Mouse (Mus musculus): Measurements from ENCODE around the gene Actr3b. TPM values are rescaled to one million over a fixed set of nuclear protein-coding genes. Genes with fewer than 3 reads are reported as not detected.

Gene Actr3b
- polyA plus RNA-seq, 1 experiment from 2014 or later, result 17.4 TPM

DNA sequence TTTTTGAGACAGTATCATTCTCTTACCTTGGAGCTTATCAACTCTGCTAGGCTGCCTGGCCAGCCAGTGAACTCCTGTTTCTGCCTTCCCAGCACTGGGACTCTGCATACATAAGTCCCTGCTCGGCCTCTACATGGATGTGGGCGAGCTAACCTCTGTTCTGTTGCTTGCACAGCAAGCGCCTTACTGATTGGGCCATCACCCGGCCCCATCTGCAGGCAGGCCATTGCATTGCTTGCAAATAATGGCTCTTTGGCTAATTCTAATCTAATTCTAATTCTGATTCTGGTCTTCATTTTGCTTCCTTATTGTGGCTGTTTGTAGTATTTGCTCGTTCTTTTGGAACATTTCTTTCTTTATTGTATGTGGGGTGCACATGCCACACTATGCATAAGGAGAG is 44.8 kb downstream of the Actr3b start:
- H3K27ac ChIP-seq (ENCODE audit: low read depth, low read length), result no peak overlapping the region
- WGBS, result 80% methylated on average over 5 of the region's 5 CpGs
- H3K9me3 ChIP-seq (ENCODE audit: control insufficient read depth, low read length), result no peaks in the 10 kb centered on the region
- no peak overlapping the region for H3K9ac ChIP-seq (ENCODE audit: low read length)
- H3K27me3 ChIP-seq (ENCODE audit: control insufficient read depth, insufficient read depth, low read length), result no peaks in the 10 kb centered on the region
- H3K4me2 ChIP-seq (ENCODE audit: low read depth, low read length, severe bottlenecking), result no peak overlapping the region
- no peaks in the 10 kb centered on the region for H3K36me3 ChIP-seq (ENCODE audit: control insufficient read depth, insufficient read depth, low read length)
- ATAC-seq (replicated peaks; ENCODE audit: low FRiP score) (no peak), DNase-seq (ENCODE audit: low spot score) (no peak)
- H3K4me1 ChIP-seq (replicated peaks; ENCODE audit: control insufficient read depth, insufficient read depth, low read length), result peaks cover 1% of the 10 kb centered on the region; the same call in 1 of the 2 replicates
- no peak overlapping the region for H3K4me3 ChIP-seq (ENCODE audit: low read depth, low read length)

GRCm38 (mm10) chr5:25812922-25813321 is 53.1 kb downstream of the Actr3b start:
- Histone ChIP-seq H3K9ac (ENCODE audit: low read length) (no peak overlapping the region), H3K36me3 (ENCODE audit: control insufficient read depth, insufficient read depth, low read length) (no peaks in the 10 kb centered on the region), H3K4me1 (replicated peaks; ENCODE audit: control insufficient read depth, insufficient read depth, low read length) (no peaks in the 10 kb centered on the region), H3K27ac (ENCODE audit: low read depth, low read length) (no peak overlapping the region), H3K4me2 (ENCODE audit: low read depth, low read length, severe bottlenecking) (no peak overlapping the region), H3K9me3 (ENCODE audit: control insufficient read depth, low read length) (no peaks in the 10 kb centered on the region), H3K27me3 (ENCODE audit: control insufficient read depth, insufficient read depth, low read length) (no peaks in the 10 kb centered on the region), H3K4me3 (ENCODE audit: low read depth, low read length) (no peak overlapping the region)
- WGBS, result 42% methylated on average over 6 of the region's 6 CpGs
- no peak for DNase-seq (ENCODE audit: low spot score)
- no peak for ATAC-seq (replicated peaks; ENCODE audit: low FRiP score)

- 55% methylated on average over 16 of the region's 16 CpGs for WGBS
These were observed 69.7 kb downstream of the Actr3b start for GRCm38 (mm10) chr5:25829308-25830094.

DNA sequence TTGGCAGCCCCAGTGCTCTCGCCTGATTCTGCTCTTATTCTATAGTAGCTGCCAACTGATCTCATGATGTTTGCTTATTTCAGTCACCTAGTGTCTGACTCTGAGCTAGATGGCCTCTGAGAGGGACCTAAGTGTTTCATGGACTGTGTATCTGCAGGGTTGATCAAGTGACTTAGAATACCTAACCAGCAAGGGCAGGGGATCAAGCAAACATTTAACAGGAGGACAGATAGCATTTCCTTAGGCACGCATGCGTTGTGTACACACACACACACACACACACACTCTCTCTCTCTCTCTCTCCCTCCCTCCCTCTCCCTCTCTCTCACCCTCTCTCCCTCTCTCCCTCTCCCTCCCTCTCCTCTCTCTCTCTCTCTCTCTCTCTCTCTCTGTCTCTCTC is 71.0 kb downstream of the Actr3b start:
- no peak overlapping the region for H3K4me3 ChIP-seq (ENCODE audit: low read depth, low read length)
- H3K27ac ChIP-seq (ENCODE audit: low read depth, low read length), result no peak overlapping the region
- no peaks in the 10 kb centered on the region for H3K9me3 ChIP-seq (ENCODE audit: control insufficient read depth, low read length)
- 0 out of 2 replicates have a peak, but pooled peaks cover 2% of the 10 kb centered on the region for H3K4me1 ChIP-seq (replicated peaks; ENCODE audit: control insufficient read depth, insufficient read depth, low read length)
- H3K9ac ChIP-seq (ENCODE audit: low read length), result no peak overlapping the region
- WGBS, result 82% methylated on average over 3 of the region's 3 CpGs
- ATAC-seq (replicated peaks; ENCODE audit: low FRiP score) (no peak), DNase-seq (ENCODE audit: low spot score) (no peak)
- no peaks in the 10 kb centered on the region for H3K27me3 ChIP-seq (ENCODE audit: control insufficient read depth, insufficient read depth, low read length)
- H3K36me3 ChIP-seq (ENCODE audit: control insufficient read depth, insufficient read depth, low read length), result no peaks in the 10 kb centered on the region
- H3K4me2 ChIP-seq (ENCODE audit: low read depth, low read length, severe bottlenecking), result no peak overlapping the region

More at GRCm38 (mm10) chr5:25829308-25830094, 69.7 kb downstream of the Actr3b start:
- ATAC-seq (replicated peaks; ENCODE audit: low FRiP score) (peak; percentile 70; the same call in 1 of the 2 replicates), DNase-seq (ENCODE audit: low spot score) (no peak)
- H3K9ac ChIP-seq (ENCODE audit: low read length), result no peak overlapping the region
- no peaks in the 10 kb centered on the region for H3K9me3 ChIP-seq (ENCODE audit: control insufficient read depth, low read length)
- H3K4me2 ChIP-seq (ENCODE audit: low read depth, low read length, severe bottlenecking), result no peak overlapping the region
- H3K36me3 ChIP-seq (ENCODE audit: control insufficient read depth, insufficient read depth, low read length), result no peaks in the 10 kb centered on the region
- no peak overlapping the region for H3K27ac ChIP-seq (ENCODE audit: low read depth, low read length)
- no peak overlapping the region for H3K4me3 ChIP-seq (ENCODE audit: low read depth, low read length)
- H3K4me1 ChIP-seq (replicated peaks; ENCODE audit: control insufficient read depth, insufficient read depth, low read length), result 0 out of 2 replicates have a peak, but pooled peaks cover 2% of the 10 kb centered on the region
- no peaks in the 10 kb centered on the region for H3K27me3 ChIP-seq (ENCODE audit: control insufficient read depth, insufficient read depth, low read length)

GRCm38 (mm10) chr5:25831624-25832023 is 71.8 kb downstream of the Actr3b start:
- Histone ChIP-seq H3K9ac (ENCODE audit: low read length) (no peak overlapping the region), H3K9me3 (ENCODE audit: control insufficient read depth, low read length) (no peaks in the 10 kb centered on the region), H3K27ac (ENCODE audit: low read depth, low read length) (no peak overlapping the region), H3K4me2 (ENCODE audit: low read depth, low read length, severe bottlenecking) (no peak overlapping the region), H3K4me1 (replicated peaks; ENCODE audit: control insufficient read depth, insufficient read depth, low read length) (0 out of 2 replicates have a peak, but pooled peaks cover 3% of the 10 kb centered on the region), H3K4me3 (ENCODE audit: low read depth, low read length) (no peak overlapping the region), H3K27me3 (ENCODE audit: control insufficient read depth, insufficient read depth, low read length) (no peaks in the 10 kb centered on the region), H3K36me3 (ENCODE audit: control insufficient read depth, insufficient read depth, low read length) (no peaks in the 10 kb centered on the region)
- 77% methylated on average over 5 of the region's 5 CpGs for WGBS
- ATAC-seq (replicated peaks; ENCODE audit: low FRiP score) (peak; percentile 56; the same call in 1 of the 2 replicates), DNase-seq (ENCODE audit: low spot score) (peak; percentile 67)

GRCm38 (mm10) chr5:25839400-25839799 is 79.6 kb downstream of the Actr3b start:
- Histone ChIP-seq H3K4me2 (ENCODE audit: low read depth, low read length, severe bottlenecking) (no peak overlapping the region), H3K27ac (ENCODE audit: low read depth, low read length) (no peak overlapping the region), H3K4me3 (ENCODE audit: low read depth, low read length) (no peak overlapping the region), H3K9ac (ENCODE audit: low read length) (no peak overlapping the region), H3K9me3 (ENCODE audit: control insufficient read depth, low read length) (no peaks in the 10 kb centered on the region), H3K36me3 (ENCODE audit: control insufficient read depth, insufficient read depth, low read length) (no peaks in the 10 kb centered on the region), H3K27me3 (ENCODE audit: control insufficient read depth, insufficient read depth, low read length) (no peaks in the 10 kb centered on the region), H3K4me1 (replicated peaks; ENCODE audit: control insufficient read depth, insufficient read depth, low read length) (0 out of 2 replicates have a peak, but pooled peaks cover 2% of the 10 kb centered on the region)
- WGBS, result 35% methylated on average over 4 of the region's 4 CpGs
- ATAC-seq (replicated peaks; ENCODE audit: low FRiP score) (0 out of 2 replicates have a peak, but pooled peaks have one; percentile 30), DNase-seq (ENCODE audit: low spot score) (peak; percentile 60)

- Histone ChIP-seq H3K9me3 (ENCODE audit: control insufficient read depth, low read length) (no peaks in the 10 kb centered on the region), H3K4me1 (replicated peaks; ENCODE audit: control insufficient read depth, insufficient read depth, low read length) (no peaks in the 10 kb centered on the region), H3K4me3 (ENCODE audit: low read depth, low read length) (no peak overlapping the region), H3K36me3 (ENCODE audit: control insufficient read depth, insufficient read depth, low read length) (no peaks in the 10 kb centered on the region; the same call in 1 of the 2 replicates), H3K9ac (ENCODE audit: low read length) (no peak overlapping the region), H3K27me3 (ENCODE audit: control insufficient read depth, insufficient read depth, low read length) (no peaks in the 10 kb centered on the region), H3K4me2 (ENCODE audit: low read depth, low read length, severe bottlenecking) (no peak overlapping the region), H3K27ac (ENCODE audit: low read depth, low read length) (no peak overlapping the region)
- DNase-seq (ENCODE audit: low spot score), result no peak
- ATAC-seq (replicated peaks; ENCODE audit: low FRiP score), result no peak
- WGBS, result 94% methylated on average over 6 of the region's 6 CpGs
These were observed 86.8 kb downstream of the Actr3b start for GRCm38 (mm10) chr5:25846558-25846957.

DNA sequence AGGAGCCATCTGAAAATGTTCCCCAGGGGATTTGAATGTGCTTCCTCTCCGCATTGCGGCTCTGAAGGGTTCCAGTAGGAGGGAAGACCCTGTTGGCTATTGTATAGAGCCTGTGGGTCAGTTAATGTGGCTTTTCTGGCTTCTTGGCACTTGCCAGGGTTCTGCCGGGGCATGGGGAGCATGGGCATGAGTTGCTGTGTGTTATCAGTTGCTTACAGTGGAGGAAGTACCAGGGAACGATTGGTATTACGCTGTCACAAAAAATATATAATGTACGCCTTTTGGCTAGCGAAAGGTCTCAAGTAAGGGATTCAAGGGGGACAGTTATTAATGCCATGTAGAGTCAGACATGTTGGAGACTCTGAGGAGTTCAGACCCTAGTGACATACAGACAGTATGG is 87.4 kb downstream of the Actr3b start:
- Histone ChIP-seq H3K4me2 (ENCODE audit: low read depth, low read length, severe bottlenecking) (no peak overlapping the region), H3K27me3 (ENCODE audit: control insufficient read depth, insufficient read depth, low read length) (no peaks in the 10 kb centered on the region), H3K4me3 (ENCODE audit: low read depth, low read length) (no peak overlapping the region), H3K4me1 (replicated peaks; ENCODE audit: control insufficient read depth, insufficient read depth, low read length) (no peaks in the 10 kb centered on the region), H3K9me3 (ENCODE audit: control insufficient read depth, low read length) (no peaks in the 10 kb centered on the region), H3K27ac (ENCODE audit: low read depth, low read length) (no peak overlapping the region), H3K9ac (ENCODE audit: low read length) (no peak overlapping the region), H3K36me3 (ENCODE audit: control insufficient read depth, insufficient read depth, low read length) (no peaks in the 10 kb centered on the region; the same call in 1 of the 2 replicates)
- WGBS, result 90% methylated on average over 7 of the region's 7 CpGs
- DNase-seq (ENCODE audit: low spot score), result no peak
- ATAC-seq (replicated peaks; ENCODE audit: low FRiP score), result no peak
